Mouse (Mus musculus): ENCODE data around the gene Tsnaxip1.
"Not testable (repeated sequence)": the region's sequence is repeated elsewhere in the genome, so short reads cannot be mapped to it uniquely, and the experiment has no call there.

The Tsnaxip1 gene

GRCm38 (mm10) chr8:105813241-105813640, 14.3 kb upstream of the Tsnaxip1 start:
- DNase-seq (ENCODE audit: low read depth, low spot score), result no peak

- DNase-seq (ENCODE audit: low read depth, low spot score), result no peak
These were observed 7.9 kb upstream of the Tsnaxip1 start for GRCm38 (mm10) chr8:105819659-105820058.

GRCm38 (mm10) chr8:105820925-105821324, 6.6 kb upstream of the Tsnaxip1 start:
- DNase-seq (ENCODE audit: low read depth, low spot score), result no peak

GRCm38 (mm10) chr8:105825506-105825905, 2.0 kb upstream of the Tsnaxip1 start:
- DNase-seq (ENCODE audit: low read depth, low spot score), result peak; percentile 76

- DNase-seq (ENCODE audit: low read depth, low spot score), result peak; percentile 35
These were observed 1.2 kb upstream of the Tsnaxip1 start for GRCm38 (mm10) chr8:105826379-105826778.

GRCm38 (mm10) chr8:105833740-105834139, 6.2 kb downstream of the Tsnaxip1 start:
- not testable (repeated sequence) for DNase-seq (ENCODE audit: low read depth, low spot score)

- peak; percentile 84 for DNase-seq (ENCODE audit: low read depth, low spot score)
These were observed 7.8 kb downstream of the Tsnaxip1 start for GRCm38 (mm10) chr8:105835318-105835717.

- no peak for DNase-seq (ENCODE audit: low read depth, low spot score)
These were observed 9.5 kb downstream of the Tsnaxip1 start for GRCm38 (mm10) chr8:105836991-105837390.

GRCm38 (mm10) chr8:105839209-105839608, 11.7 kb downstream of the Tsnaxip1 start:
- no peak for DNase-seq (ENCODE audit: low read depth, low spot score)

GRCm38 (mm10) chr8:105846678-105847077, 19.1 kb downstream of the Tsnaxip1 start:
- no peak for DNase-seq (ENCODE audit: low read depth, low spot score)

- no peak for DNase-seq (ENCODE audit: low read depth, low spot score)
These were observed 22.5 kb downstream of the Tsnaxip1 start for GRCm38 (mm10) chr8:105850014-105850413.

GRCm38 (mm10) chr8:105850611-105851010, 23.1 kb downstream of the Tsnaxip1 start:
- DNase-seq (ENCODE audit: low read depth, low spot score), result no peak

- peak; percentile 91 for DNase-seq (ENCODE audit: low read depth, low spot score)
These were observed 24.2 kb downstream of the Tsnaxip1 start for GRCm38 (mm10) chr8:105851651-105852143.

GRCm38 (mm10) chr8:105852146-105852729, 24.7 kb downstream of the Tsnaxip1 start:
- no peak for DNase-seq (ENCODE audit: low read depth, low spot score)

GRCm38 (mm10) chr8:105853178-105853577, 25.6 kb downstream of the Tsnaxip1 start, which contains the start of gene Cenpt:
Gene Cenpt, minus strand, starts transcription at chr8:105853278.
- no peak for DNase-seq (ENCODE audit: low read depth, low spot score)

- DNase-seq (ENCODE audit: low read depth, low spot score), result no peak
These were observed 26.8 kb downstream of the Tsnaxip1 start for GRCm38 (mm10) chr8:105854303-105854702.

GRCm38 (mm10) chr8:105854715-105855216, 27.2 kb downstream of the Tsnaxip1 start, which contains the start of gene Thap11:
Gene Thap11, plus strand, starts transcription at chr8:105855132.
- peak; percentile 94 for DNase-seq (ENCODE audit: low read depth, low spot score)

- no peak for DNase-seq (ENCODE audit: low read depth, low spot score)
These were observed 28.0 kb downstream of the Tsnaxip1 start for GRCm38 (mm10) chr8:105855248-105856167.

- no peak for DNase-seq (ENCODE audit: low read depth, low spot score)
These were observed 28.8 kb downstream of the Tsnaxip1 start for GRCm38 (mm10) chr8:105856168-105856835.

- DNase-seq (ENCODE audit: low read depth, low spot score), result no peak
These were observed 31.0 kb downstream of the Tsnaxip1 start for GRCm38 (mm10) chr8:105858495-105858894.

- DNase-seq (ENCODE audit: low read depth, low spot score), result peak; percentile 24
These were observed 31.8 kb downstream of the Tsnaxip1 start for GRCm38 (mm10) chr8:105859314-105859713.

All from CD4-positive helper T cell, adult 2 months (primary cell).